Mouse (Mus musculus): Measurements from ENCODE around the gene Slc44a3. TPM values are rescaled to one million over a fixed set of nuclear protein-coding genes. Genes with fewer than 3 reads are reported as not detected.
A peak's percentile ranks its signal among the peaks of the same experiment; 100 is the strongest.

Gene Slc44a3
- polyA plus RNA-seq, 1 experiment from 2014 or later = 1.1 TPM

GRCm38 (mm10) chr3:121559406-121560114, 27.4 kb upstream of the Slc44a3 start:
- H3K9me3 ChIP-seq (ENCODE audit: control insufficient read depth, low read length) = no peaks in the 10 kb centered on the region
- H3K27me3 ChIP-seq (ENCODE audit: control insufficient read depth, insufficient read depth, low read length) = no peaks in the 10 kb centered on the region
- DNase-seq (ENCODE audit: low spot score) = no peak
- no peak overlapping the region for H3K27ac ChIP-seq
- whole genome bisulfite sequencing = 72% methylated on average over 15 of the region's 15 CpGs
- no peak overlapping the region for H3K9ac ChIP-seq
- H3K36me3 ChIP-seq (replicated peaks; ENCODE audit: control insufficient read depth, insufficient read depth) = no peaks in the 10 kb centered on the region
- no peaks in the 10 kb centered on the region for H3K4me1 ChIP-seq (replicated peaks; ENCODE audit: control insufficient read depth, insufficient read depth, low read length)
- no peak overlapping the region for H3K4me3 ChIP-seq (replicated peaks; ENCODE audit: low read length)
- no peak for ATAC-seq (ENCODE audit: low FRiP score)
- no peak overlapping the region for H3K4me2 ChIP-seq (replicated peaks)

GRCm38 (mm10) chr3:121558861-121559260, 26.7 kb upstream of the Slc44a3 start:
- Histone ChIP-seq H3K9ac (no peak overlapping the region), H3K4me3 (replicated peaks; ENCODE audit: low read length) (no peak overlapping the region), H3K36me3 (replicated peaks; ENCODE audit: control insufficient read depth, insufficient read depth) (no peaks in the 10 kb centered on the region), H3K27me3 (ENCODE audit: control insufficient read depth, insufficient read depth, low read length) (no peaks in the 10 kb centered on the region), H3K9me3 (ENCODE audit: control insufficient read depth, low read length) (no peaks in the 10 kb centered on the region), H3K4me1 (replicated peaks; ENCODE audit: control insufficient read depth, insufficient read depth, low read length) (no peaks in the 10 kb centered on the region), H3K27ac (no peak overlapping the region), H3K4me2 (replicated peaks) (no peak overlapping the region)
- ATAC-seq (ENCODE audit: low FRiP score) = no peak
- no peak for DNase-seq (ENCODE audit: low spot score)
- 46% methylated on average over 8 of the region's 8 CpGs for WGBS

GRCm38 (mm10) chr3:121556304-121556703, 24.1 kb upstream of the Slc44a3 start:
- Histone ChIP-seq H3K36me3 (replicated peaks; ENCODE audit: control insufficient read depth, insufficient read depth) (no peaks in the 10 kb centered on the region), H3K4me2 (replicated peaks) (no peak overlapping the region), H3K4me1 (replicated peaks; ENCODE audit: control insufficient read depth, insufficient read depth, low read length) (no peaks in the 10 kb centered on the region), H3K9ac (no peak overlapping the region), H3K4me3 (replicated peaks; ENCODE audit: low read length) (no peak overlapping the region), H3K9me3 (ENCODE audit: control insufficient read depth, low read length) (no peaks in the 10 kb centered on the region), H3K27ac (no peak overlapping the region), H3K27me3 (ENCODE audit: control insufficient read depth, insufficient read depth, low read length) (no peaks in the 10 kb centered on the region)
- DNase-seq (ENCODE audit: low spot score) (no peak), ATAC-seq (ENCODE audit: low FRiP score) (no peak)
- WGBS = 87% methylated on average over 7 of the region's 7 CpGs

GRCm38 (mm10) chr3:121553294-121553693, 21.1 kb upstream of the Slc44a3 start:
- no peak overlapping the region for H3K4me2 ChIP-seq (replicated peaks)
- DNase-seq (ENCODE audit: low spot score) (no peak), ATAC-seq (ENCODE audit: low FRiP score) (no peak)
- no peaks in the 10 kb centered on the region for H3K9me3 ChIP-seq (ENCODE audit: control insufficient read depth, low read length)
- no peaks in the 10 kb centered on the region for H3K4me1 ChIP-seq (replicated peaks; ENCODE audit: control insufficient read depth, insufficient read depth, low read length)
- H3K4me3 ChIP-seq (replicated peaks; ENCODE audit: low read length) = no peak overlapping the region
- no peak overlapping the region for H3K27ac ChIP-seq
- no peaks in the 10 kb centered on the region for H3K27me3 ChIP-seq (ENCODE audit: control insufficient read depth, insufficient read depth, low read length)
- no peak overlapping the region for H3K9ac ChIP-seq
- WGBS = 79% methylated on average over 14 of the region's 14 CpGs
- no peaks in the 10 kb centered on the region for H3K36me3 ChIP-seq (replicated peaks; ENCODE audit: control insufficient read depth, insufficient read depth)

GRCm38 (mm10) chr3:121552723-121553122, 20.5 kb upstream of the Slc44a3 start:
- Histone ChIP-seq H3K4me2 (replicated peaks) (no peak overlapping the region), H3K36me3 (replicated peaks; ENCODE audit: control insufficient read depth, insufficient read depth) (no peaks in the 10 kb centered on the region), H3K4me3 (replicated peaks; ENCODE audit: low read length) (no peak overlapping the region), H3K27me3 (ENCODE audit: control insufficient read depth, insufficient read depth, low read length) (no peaks in the 10 kb centered on the region), H3K9ac (no peak overlapping the region), H3K9me3 (ENCODE audit: control insufficient read depth, low read length) (no peaks in the 10 kb centered on the region), H3K4me1 (replicated peaks; ENCODE audit: control insufficient read depth, insufficient read depth, low read length) (no peaks in the 10 kb centered on the region), H3K27ac (no peak overlapping the region)
- DNase-seq (ENCODE audit: low spot score) (no peak), ATAC-seq (ENCODE audit: low FRiP score) (no peak)
- WGBS = 86% methylated on average over 11 of the region's 11 CpGs

- Histone ChIP-seq H3K27me3 (ENCODE audit: control insufficient read depth, insufficient read depth, low read length) (no peaks in the 10 kb centered on the region), H3K27ac (no peak overlapping the region), H3K4me1 (replicated peaks; ENCODE audit: control insufficient read depth, insufficient read depth, low read length) (no peaks in the 10 kb centered on the region), H3K9me3 (ENCODE audit: control insufficient read depth, low read length) (no peaks in the 10 kb centered on the region), H3K9ac (no peak overlapping the region), H3K36me3 (replicated peaks; ENCODE audit: control insufficient read depth, insufficient read depth) (no peaks in the 10 kb centered on the region), H3K4me2 (replicated peaks) (no peak overlapping the region), H3K4me3 (replicated peaks; ENCODE audit: low read length) (no peak overlapping the region)
- 0% methylated on average over 1 of the region's 1 CpGs for whole genome bisulfite sequencing
- DNase-seq (ENCODE audit: low spot score) (peak; percentile 76), ATAC-seq (ENCODE audit: low FRiP score) (no peak)
Measured at GRCm38 (mm10) chr3:121550370-121550769, 18.2 kb upstream of the Slc44a3 start.

- Histone ChIP-seq H3K4me3 (replicated peaks; ENCODE audit: low read length) (no peak overlapping the region), H3K27me3 (ENCODE audit: control insufficient read depth, insufficient read depth, low read length) (no peaks in the 10 kb centered on the region), H3K9ac (no peak overlapping the region), H3K4me2 (replicated peaks) (no peak overlapping the region), H3K36me3 (replicated peaks; ENCODE audit: control insufficient read depth, insufficient read depth) (no peaks in the 10 kb centered on the region), H3K9me3 (ENCODE audit: control insufficient read depth, low read length) (no peaks in the 10 kb centered on the region), H3K27ac (no peak overlapping the region), H3K4me1 (replicated peaks; ENCODE audit: control insufficient read depth, insufficient read depth, low read length) (no peaks in the 10 kb centered on the region)
- WGBS = 72% methylated on average over 15 of the region's 15 CpGs
- DNase-seq (ENCODE audit: low spot score) (no peak), ATAC-seq (ENCODE audit: low FRiP score) (no peak)
Measured at GRCm38 (mm10) chr3:121547851-121548624, 15.8 kb upstream of the Slc44a3 start.

GRCm38 (mm10) chr3:121540621-121541020, 8.4 kb upstream of the Slc44a3 start:
- DNase-seq (ENCODE audit: low spot score) (no peak), ATAC-seq (ENCODE audit: low FRiP score) (no peak)
- H3K4me1 ChIP-seq (replicated peaks; ENCODE audit: control insufficient read depth, insufficient read depth, low read length) = no peaks in the 10 kb centered on the region; the same call in 1 of the 2 replicates
- no peak overlapping the region for H3K4me2 ChIP-seq (replicated peaks)
- H3K9me3 ChIP-seq (ENCODE audit: control insufficient read depth, low read length) = no peaks in the 10 kb centered on the region
- H3K9ac ChIP-seq = no peak overlapping the region
- 59% methylated on average over 5 of the region's 5 CpGs for WGBS
- H3K27ac ChIP-seq = no peak overlapping the region; the same call in 1 of the 2 replicates
- H3K4me3 ChIP-seq (replicated peaks; ENCODE audit: low read length) = no peak overlapping the region
- H3K36me3 ChIP-seq (replicated peaks; ENCODE audit: control insufficient read depth, insufficient read depth) = no peaks in the 10 kb centered on the region
- H3K27me3 ChIP-seq (ENCODE audit: control insufficient read depth, insufficient read depth, low read length) = no peaks in the 10 kb centered on the region

- Histone ChIP-seq H3K9ac (no peak overlapping the region), H3K4me3 (replicated peaks; ENCODE audit: low read length) (no peak overlapping the region), H3K27ac (no peak overlapping the region; the same call in 1 of the 2 replicates), H3K9me3 (ENCODE audit: control insufficient read depth, low read length) (no peaks in the 10 kb centered on the region), H3K4me2 (replicated peaks) (no peak overlapping the region; the same call in 1 of the 2 replicates), H3K4me1 (replicated peaks; ENCODE audit: control insufficient read depth, insufficient read depth, low read length) (no peaks in the 10 kb centered on the region; the same call in 1 of the 2 replicates), H3K36me3 (replicated peaks; ENCODE audit: control insufficient read depth, insufficient read depth) (no peaks in the 10 kb centered on the region), H3K27me3 (ENCODE audit: control insufficient read depth, insufficient read depth, low read length) (no peaks in the 10 kb centered on the region)
- 8% methylated on average over 8 of the region's 8 CpGs for WGBS
- DNase-seq (ENCODE audit: low spot score) = peak; percentile 71
- peak; percentile 71; the same call in 1 of the 2 replicates for ATAC-seq (ENCODE audit: low FRiP score)
Measured at GRCm38 (mm10) chr3:121539871-121540431, 7.7 kb upstream of the Slc44a3 start.
